Mouse (Mus musculus): ENCODE measurements around the gene Lsm6. TPM values are rescaled to one million over a fixed set of nuclear protein-coding genes. Genes with fewer than 3 reads are reported as not detected.
"Not testable (repeated sequence)": the region's sequence is repeated elsewhere in the genome, so short reads cannot be mapped to it uniquely, and the experiment has no call there.

Gene Lsm6
- polyA plus RNA-seq, 1 experiment from 2014 or later = 100.0 TPM

GRCm38 (mm10) chr8:78824515-78824914 is 3.6 kb upstream of the Lsm6 start:
- ATAC-seq = no peak
- no peak for TF ChIP-seq CTCF (IDR thresholded peaks at IDR 0.05; ENCODE audit: low read depth)
- Histone ChIP-seq H3K27ac (ENCODE audit: low read depth, low read length) (no peak overlapping the region), H3K4me1 (replicated peaks; ENCODE audit: control insufficient read depth, insufficient read depth, low read length) (no peaks in the 10 kb centered on the region), H3K27me3 (replicated peaks; ENCODE audit: control insufficient read depth, insufficient read depth, low read length) (no peaks in the 10 kb centered on the region), H3K9me3 (ENCODE audit: control insufficient read depth) (no peaks in the 10 kb centered on the region), H3K36me3 (ENCODE audit: control insufficient read depth, insufficient read depth) (no peaks in the 10 kb centered on the region), H3K4me3 (ENCODE audit: low read depth, low read length) (no peak overlapping the region), H3K9ac (ENCODE audit: low read depth, low read length) (no peak overlapping the region), H3K4me2 (replicated peaks; ENCODE audit: low read depth) (no peak overlapping the region)
- 85% methylated on average over 4 of the region's 4 CpGs for WGBS

- not testable (repeated sequence) for H3K4me1 ChIP-seq (replicated peaks; ENCODE audit: control insufficient read depth, insufficient read depth, low read length); H3K27me3 ChIP-seq (replicated peaks; ENCODE audit: control insufficient read depth, insufficient read depth, low read length); ATAC-seq; H3K9ac ChIP-seq (ENCODE audit: low read depth, low read length); H3K9me3 ChIP-seq (ENCODE audit: control insufficient read depth); H3K36me3 ChIP-seq (ENCODE audit: control insufficient read depth, insufficient read depth); H3K27ac ChIP-seq (ENCODE audit: low read depth, low read length)
- Histone ChIP-seq H3K4me3 (ENCODE audit: low read depth, low read length) (peak overlapping the region; percentile 85), H3K4me2 (replicated peaks; ENCODE audit: low read depth) (peak overlapping the region; percentile 62)
- 16% methylated on average over 3 of the region's 3 CpGs for WGBS
These were observed 967 bp downstream of the Lsm6 start for GRCm38 (mm10) chr8:78819973-78820372.

GRCm38 (mm10) chr8:78814743-78815142 is 6.2 kb downstream of the Lsm6 start:
- Histone ChIP-seq H3K9me3 (ENCODE audit: control insufficient read depth) (no peaks in the 10 kb centered on the region), H3K4me3 (ENCODE audit: low read depth, low read length) (no peak overlapping the region), H3K9ac (ENCODE audit: low read depth, low read length) (no peak overlapping the region), H3K4me1 (replicated peaks; ENCODE audit: control insufficient read depth, insufficient read depth, low read length) (no peaks in the 10 kb centered on the region), H3K4me2 (replicated peaks; ENCODE audit: low read depth) (no peak overlapping the region), H3K27ac (ENCODE audit: low read depth, low read length) (no peak overlapping the region), H3K27me3 (replicated peaks; ENCODE audit: control insufficient read depth, insufficient read depth, low read length) (no peaks in the 10 kb centered on the region), H3K36me3 (ENCODE audit: control insufficient read depth, insufficient read depth) (peaks cover 21% of the 10 kb centered on the region)
- no peak for ATAC-seq
- TF ChIP-seq CTCF (IDR thresholded peaks at IDR 0.05; ENCODE audit: low read depth) = no peak
- 98% methylated on average over 2 of the region's 2 CpGs for WGBS

GRCm38 (mm10) chr8:78813021-78813420 is 7.9 kb downstream of the Lsm6 start:
- Histone ChIP-seq H3K27ac (ENCODE audit: low read depth, low read length) (no peak overlapping the region), H3K9ac (ENCODE audit: low read depth, low read length) (no peak overlapping the region), H3K4me1 (replicated peaks; ENCODE audit: control insufficient read depth, insufficient read depth, low read length) (no peaks in the 10 kb centered on the region), H3K27me3 (replicated peaks; ENCODE audit: control insufficient read depth, insufficient read depth, low read length) (no peaks in the 10 kb centered on the region), H3K4me3 (ENCODE audit: low read depth, low read length) (no peak overlapping the region), H3K36me3 (ENCODE audit: control insufficient read depth, insufficient read depth) (peaks cover 36% of the 10 kb centered on the region), H3K4me2 (replicated peaks; ENCODE audit: low read depth) (peak overlapping the region; percentile 46), H3K9me3 (ENCODE audit: control insufficient read depth) (no peaks in the 10 kb centered on the region)
- ATAC-seq = peak; percentile 67
- TF ChIP-seq CTCF (IDR thresholded peaks at IDR 0.05; ENCODE audit: low read depth) = no peak
- WGBS = 40% methylated on average over 9 of the region's 9 CpGs

GRCm38 (mm10) chr8:78812446-78812845 is 8.5 kb downstream of the Lsm6 start:
- Histone ChIP-seq H3K9me3 (ENCODE audit: control insufficient read depth) (no peaks in the 10 kb centered on the region), H3K4me3 (ENCODE audit: low read depth, low read length) (no peak overlapping the region), H3K9ac (ENCODE audit: low read depth, low read length) (no peak overlapping the region), H3K36me3 (ENCODE audit: control insufficient read depth, insufficient read depth) (peaks cover 41% of the 10 kb centered on the region), H3K27me3 (replicated peaks; ENCODE audit: control insufficient read depth, insufficient read depth, low read length) (no peaks in the 10 kb centered on the region), H3K4me1 (replicated peaks; ENCODE audit: control insufficient read depth, insufficient read depth, low read length) (no peaks in the 10 kb centered on the region), H3K27ac (ENCODE audit: low read depth, low read length) (no peak overlapping the region), H3K4me2 (replicated peaks; ENCODE audit: low read depth) (peak overlapping the region; percentile 46)
- TF ChIP-seq CTCF (IDR thresholded peaks at IDR 0.05; ENCODE audit: low read depth) = no peak
- no peak for ATAC-seq
- WGBS = 87% methylated on average over 9 of the region's 9 CpGs

GRCm38 (mm10) chr8:78811748-78812147 is 9.2 kb downstream of the Lsm6 start:
- H3K27ac ChIP-seq (ENCODE audit: low read depth, low read length) = no peak overlapping the region
- no peaks in the 10 kb centered on the region for H3K4me1 ChIP-seq (replicated peaks; ENCODE audit: control insufficient read depth, insufficient read depth, low read length)
- H3K9me3 ChIP-seq (ENCODE audit: control insufficient read depth) = no peaks in the 10 kb centered on the region
- no peak overlapping the region for H3K4me3 ChIP-seq (ENCODE audit: low read depth, low read length)
- no peak for ATAC-seq
- no peak overlapping the region for H3K9ac ChIP-seq (ENCODE audit: low read depth, low read length)
- no peak overlapping the region for H3K4me2 ChIP-seq (replicated peaks; ENCODE audit: low read depth)
- peaks cover 47% of the 10 kb centered on the region for H3K36me3 ChIP-seq (ENCODE audit: control insufficient read depth, insufficient read depth)
- H3K27me3 ChIP-seq (replicated peaks; ENCODE audit: control insufficient read depth, insufficient read depth, low read length) = no peaks in the 10 kb centered on the region
- WGBS = 90% methylated on average over 7 of the region's 7 CpGs
- TF ChIP-seq CTCF (IDR thresholded peaks at IDR 0.05; ENCODE audit: low read depth) = no peak

- Histone ChIP-seq H3K4me1 (replicated peaks; ENCODE audit: control insufficient read depth, insufficient read depth, low read length) (no peaks in the 10 kb centered on the region), H3K4me2 (replicated peaks; ENCODE audit: low read depth) (no peak overlapping the region), H3K9ac (ENCODE audit: low read depth, low read length) (no peak overlapping the region), H3K4me3 (ENCODE audit: low read depth, low read length) (no peak overlapping the region), H3K27ac (ENCODE audit: low read depth, low read length) (no peak overlapping the region), H3K9me3 (ENCODE audit: control insufficient read depth) (no peaks in the 10 kb centered on the region), H3K36me3 (ENCODE audit: control insufficient read depth, insufficient read depth) (peaks cover 59% of the 10 kb centered on the region), H3K27me3 (replicated peaks; ENCODE audit: control insufficient read depth, insufficient read depth, low read length) (no peaks in the 10 kb centered on the region)
- WGBS = 82% methylated on average over 9 of the region's 9 CpGs
- no peak for TF ChIP-seq CTCF (IDR thresholded peaks at IDR 0.05; ENCODE audit: low read depth)
- ATAC-seq = no peak
These were observed 10.7 kb downstream of the Lsm6 start for GRCm38 (mm10) chr8:78810207-78810675.
